Mouse (Mus musculus) heart, embryonic 11.5 days (tissue): Measurements from ENCODE around the gene Fbxl15. TPM values are rescaled to one million over a fixed set of nuclear protein-coding genes. Genes with fewer than 3 reads are reported as not detected.

ENCODE experiments used
- ATAC-seq: fragments of 200-750 bp; cut with Nextera tagmentation; replicated peaks from 2 replicates; pipeline ENCODE4 v1.8.0; 2017; ENCODE audit warnings: moderate library complexity; ENCODE audit not compliant: insufficient number of reproducible peaks, low FRiP score, low TSS enrichment
- H3K27ac ChIP-seq: fragments of 300-500 bp; sonication (generic); 2 replicates; pipeline ENCODE4 v1.5.1; 2014; ENCODE audit warnings: mild to moderate bottlenecking, low read depth, low read length
- H3K27me3 ChIP-seq: fragments of 300-500 bp; sonication (generic); 2 replicates; pipeline ENCODE4 v1.6.1; 2014; ENCODE audit warnings: mild to moderate bottlenecking, low read length, mixed read lengths; ENCODE audit not compliant: control insufficient read depth, insufficient read depth
- H3K36me3 ChIP-seq: fragments of 300-500 bp; sonication (generic); 2 replicates; pipeline ENCODE4 v1.6.1; 2014; ENCODE audit warnings: mild to moderate bottlenecking, low read length, moderate library complexity, mixed read lengths; ENCODE audit not compliant: control insufficient read depth, insufficient read depth
- H3K4me1 ChIP-seq: fragments of 300-500 bp; sonication (generic); 2 replicates; pipeline ENCODE4 v1.6.1; 2014; ENCODE audit warnings: low read length; ENCODE audit not compliant: control insufficient read depth, insufficient read depth
- H3K4me2 ChIP-seq: fragments of 300-500 bp; sonication (generic); 2 replicates; pipeline ENCODE4 v1.6.1; 2014; ENCODE audit warnings: mild to moderate bottlenecking, moderate library complexity
- H3K4me3 ChIP-seq: fragments of 300-500 bp; sonication (generic); 2 replicates; pipeline ENCODE4 v1.5.1; 2014; ENCODE audit warnings: low read depth, low read length
- H3K9ac ChIP-seq: fragments of 300-500 bp; sonication (generic); 2 replicates; pipeline ENCODE4 v1.6.1; 2014; ENCODE audit warnings: mild to moderate bottlenecking, low read depth, low read length, moderate library complexity
- H3K9me3 ChIP-seq: fragments of 300-500 bp; sonication (generic); replicated peaks from 2 replicates; pipeline ENCODE4 v1.6.1; 2016; ENCODE audit warnings: low read length; ENCODE audit not compliant: control insufficient read depth
- WGBS: fragments of 180-500 bp; shearing (Covaris S2); extraction: QIAGEN DNeasy Blood & Tissue Kit; methylation state at CpG from one replicate; pipeline ENCODE4 v1.1.7; 2014; ENCODE audit not compliant: insufficient replicate concordance; 5-methylcytosine and 5-hydroxymethylcytosine counted together
- polyA plus RNA-seq: library from polyadenylated mRNA; unstranded; fragments of >200 nt; fragmentation: Nextera tagmentation; extraction: Ambion mirVana; gene quantifications from 2 replicates; pipeline ENCODE4 v1.2.1, GENCODE M21; 2014

The Fbxl15 gene
- polyA plus RNA-seq, 1 experiment from 2014 or later = 9.7 TPM

- H3K4me3 ChIP-seq = peak overlapping the region; percentile 48
- peaks cover 29% of the 10 kb centered on the region for H3K4me1 ChIP-seq
- peak overlapping the region; percentile 64 for H3K4me2 ChIP-seq
- H3K27ac ChIP-seq = no peak overlapping the region
- WGBS = 3% methylated on average over 34 of the region's 42 CpGs
- H3K9me3 ChIP-seq = no peaks in the 10 kb centered on the region
- peaks cover 97% of the 10 kb centered on the region for H3K27me3 ChIP-seq
- no peak for ATAC-seq
- H3K9ac ChIP-seq = no peak overlapping the region; the same call in 1 of the 2 replicates
- peaks cover under 1% of the 10 kb centered on the region; the same call in 1 of the 2 replicates for H3K36me3 ChIP-seq
Measured at GRCm38 (mm10) chr19:46318031-46318471, 9.9 kb upstream of the Fbxl15 start.

DNA sequence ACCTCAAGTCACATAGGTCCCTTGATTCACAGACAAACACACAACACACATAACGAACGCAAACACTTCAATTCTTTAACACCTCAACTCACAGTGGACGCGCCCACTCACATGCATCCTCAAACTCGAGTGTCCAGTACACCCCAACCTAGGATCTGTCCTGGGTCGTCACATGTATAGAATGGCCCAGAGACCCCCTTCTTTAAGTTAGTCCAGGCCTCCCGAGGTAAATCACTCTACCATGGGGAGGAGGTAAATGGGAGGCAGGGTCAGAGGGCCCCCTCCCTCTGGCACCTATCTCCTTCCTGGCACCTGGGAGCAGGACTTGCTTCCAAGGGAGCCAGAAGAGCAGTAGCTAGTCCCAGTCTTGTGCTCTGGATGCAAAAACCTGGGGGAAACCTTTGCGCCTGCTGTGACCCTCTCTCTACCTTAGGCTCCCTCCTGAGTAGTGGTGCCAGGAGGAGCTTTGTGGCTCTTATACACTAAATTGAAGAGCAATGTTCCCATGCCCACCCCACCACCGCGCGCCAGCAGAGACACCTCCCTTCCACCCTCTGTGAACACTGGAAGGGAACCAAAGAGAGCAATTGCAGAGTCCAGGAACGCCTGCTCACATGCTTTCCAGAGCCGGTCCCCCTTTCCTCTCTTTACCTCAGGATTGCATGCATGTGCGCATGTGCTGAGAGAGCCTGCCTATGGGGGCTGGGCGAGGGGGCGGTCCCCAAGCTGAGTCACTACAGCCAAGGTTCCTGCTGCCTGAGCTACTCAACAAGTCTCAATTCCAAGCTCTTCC is 9.2 kb upstream of the Fbxl15 start:
- WGBS = 10% methylated on average over 16 of the region's 16 CpGs
- Histone ChIP-seq H3K4me1 (peaks cover 23% of the 10 kb centered on the region), H3K4me3 (peak overlapping the region; percentile 48; the same call in 1 of the 2 replicates)

GRCm38 (mm10) chr19:46320076-46320785 is 7.8 kb upstream of the Fbxl15 start:
- Histone ChIP-seq H3K4me3 (no peak overlapping the region), H3K27me3 (peaks cover 97% of the 10 kb centered on the region), H3K36me3 (no peaks in the 10 kb centered on the region), H3K4me1 (peaks cover 12% of the 10 kb centered on the region), H3K9ac (no peak overlapping the region), H3K27ac (no peak overlapping the region), H3K9me3 (no peaks in the 10 kb centered on the region), H3K4me2 (no peak overlapping the region)
- no peak for ATAC-seq
- WGBS = 69% methylated on average over 8 of the region's 8 CpGs

More for the DNA sequence above, 9.2 kb upstream of the Fbxl15 start:
- H3K36me3 ChIP-seq = no peaks in the 10 kb centered on the region
- no peak overlapping the region for H3K27ac ChIP-seq
- H3K27me3 ChIP-seq = peaks cover 97% of the 10 kb centered on the region
- H3K9me3 ChIP-seq = no peaks in the 10 kb centered on the region
- ATAC-seq = no peak
- H3K9ac ChIP-seq = no peak overlapping the region
- H3K4me2 ChIP-seq = peak overlapping the region; percentile 64

DNA sequence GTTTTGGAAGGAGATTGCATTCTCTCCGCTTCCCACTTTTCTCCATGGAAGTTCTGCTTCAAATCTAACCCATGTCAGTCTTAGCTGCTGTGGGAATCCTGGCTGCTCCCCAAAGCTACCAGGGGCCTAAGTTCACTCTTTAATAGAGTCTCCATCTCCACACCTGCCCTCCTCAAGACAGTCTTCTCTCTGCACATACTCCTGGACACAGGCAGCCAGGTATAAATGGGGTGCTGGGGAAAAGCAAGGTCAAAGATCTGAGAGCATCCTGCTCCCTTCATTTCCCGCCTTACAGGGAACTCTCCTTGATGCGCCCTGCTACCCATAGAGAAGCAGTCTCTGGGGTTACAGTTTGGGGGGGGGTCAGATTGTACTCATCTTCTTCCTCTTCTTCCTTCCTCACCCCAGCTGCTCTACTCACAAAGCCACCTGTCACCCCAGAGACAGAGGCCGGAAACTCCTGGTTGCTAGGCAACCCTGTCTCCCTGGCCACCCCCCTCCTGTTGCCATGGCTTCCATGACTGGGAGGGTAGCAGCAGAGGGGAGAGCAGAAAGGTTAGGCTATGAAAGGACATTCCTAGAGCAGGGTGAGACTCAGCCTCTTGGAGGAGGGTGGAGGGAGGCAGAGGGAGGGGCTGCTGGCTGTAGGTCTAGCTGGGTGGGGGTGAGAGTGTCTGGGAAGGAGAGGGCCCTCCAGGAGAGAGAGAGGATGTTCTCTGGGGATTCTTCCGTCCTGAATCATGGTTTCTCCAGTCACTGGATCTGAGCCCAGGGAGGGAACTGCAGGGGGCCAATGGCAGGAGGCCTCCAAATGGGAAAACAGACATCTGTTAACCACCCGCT is 6.7 kb upstream of the Fbxl15 start:
- Histone ChIP-seq H3K27ac (no peak overlapping the region), H3K36me3 (no peaks in the 10 kb centered on the region), H3K9ac (no peak overlapping the region), H3K4me2 (no peak overlapping the region), H3K4me1 (peaks cover 3% of the 10 kb centered on the region; the same call in 1 of the 2 replicates), H3K9me3 (no peaks in the 10 kb centered on the region), H3K27me3 (peaks cover 100% of the 10 kb centered on the region), H3K4me3 (no peak overlapping the region)
- 31% methylated on average over 6 of the region's 6 CpGs for WGBS
- ATAC-seq = no peak

DNA sequence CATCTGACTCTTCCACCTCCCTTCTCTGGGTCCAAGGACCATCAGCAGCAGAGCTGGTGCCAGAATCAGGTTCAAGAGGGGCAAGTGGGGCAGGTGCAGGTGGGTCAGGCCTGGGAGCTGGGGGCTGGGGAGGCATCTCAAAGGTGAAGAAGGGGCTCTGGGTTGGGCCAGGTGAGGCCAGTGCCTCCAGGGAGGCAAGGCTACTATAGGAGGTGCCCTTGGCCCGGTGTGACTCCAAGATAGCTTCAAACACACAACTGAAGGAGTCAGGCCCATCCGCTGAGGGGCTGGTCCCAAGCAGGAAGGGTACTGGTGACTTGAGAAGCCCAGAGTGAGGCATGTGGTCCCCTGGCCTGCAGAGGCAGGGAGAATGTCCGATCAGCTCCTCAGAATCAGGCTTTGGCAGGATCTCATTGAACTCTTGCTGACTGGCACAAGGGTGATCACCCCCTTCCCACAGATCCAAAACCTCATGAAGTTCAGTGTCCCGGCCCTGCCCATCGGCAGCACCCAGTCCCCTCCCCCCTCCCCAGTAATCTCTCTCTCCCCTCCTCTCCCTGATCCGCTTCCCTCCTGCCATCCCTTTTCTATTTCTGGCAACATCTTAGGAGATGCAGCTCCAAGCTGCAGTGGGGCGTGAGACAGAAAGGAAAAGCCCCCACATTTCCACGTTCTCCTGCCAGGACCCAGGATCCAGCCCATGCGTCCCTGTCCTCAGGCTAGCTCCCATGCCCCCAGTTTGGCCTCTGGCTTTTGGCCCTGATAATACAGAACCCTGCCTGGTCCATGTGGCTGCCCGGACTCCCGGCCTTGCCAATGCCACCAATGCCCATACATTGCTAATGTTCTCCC is 5.6 kb upstream of the Fbxl15 start:
- 45% methylated on average over 11 of the region's 11 CpGs for WGBS
- no peak for ATAC-seq
- no peak overlapping the region for H3K27ac ChIP-seq

DNA sequence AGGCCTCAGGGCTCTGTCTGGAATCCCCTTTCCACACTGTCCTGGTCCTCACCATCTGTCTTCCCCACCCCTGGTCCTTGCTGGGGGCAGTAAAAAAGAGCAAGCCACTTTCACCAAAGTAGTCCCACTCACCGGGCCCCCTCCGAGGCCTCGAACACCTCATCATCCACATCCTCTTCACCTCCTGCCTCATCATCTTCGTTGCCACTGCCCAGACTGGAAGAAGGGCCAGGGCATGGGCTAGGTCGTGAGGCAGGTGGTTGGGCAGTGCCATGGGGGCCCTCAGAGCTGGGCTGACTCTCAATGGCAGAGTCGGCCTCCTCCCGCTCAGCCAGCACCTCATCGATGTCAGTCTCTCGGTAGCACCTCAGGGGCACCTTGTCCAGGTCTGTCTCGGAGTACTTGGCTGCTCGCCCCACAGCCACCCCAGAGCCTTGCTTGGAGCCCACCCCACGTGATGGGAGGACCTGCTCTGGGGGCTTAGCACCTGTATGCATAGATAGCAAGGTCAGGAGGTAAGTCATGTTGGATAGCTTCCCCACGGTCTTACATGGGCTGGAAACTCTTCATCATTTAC is 4.9 kb upstream of the Fbxl15 start:
- WGBS = 67% methylated on average over 13 of the region's 13 CpGs
- no peak overlapping the region for H3K27ac ChIP-seq
- H3K36me3 ChIP-seq = no peaks in the 10 kb centered on the region
- no peaks in the 10 kb centered on the region for H3K9me3 ChIP-seq
- ATAC-seq = no peak
- H3K4me2 ChIP-seq = no peak overlapping the region
- peaks cover 4% of the 10 kb centered on the region for H3K4me1 ChIP-seq
- H3K4me3 ChIP-seq = no peak overlapping the region
- no peak overlapping the region for H3K9ac ChIP-seq
- peaks cover 95% of the 10 kb centered on the region for H3K27me3 ChIP-seq

More for the DNA sequence above, 5.6 kb upstream of the Fbxl15 start:
- Histone ChIP-seq H3K27me3 (peaks cover 100% of the 10 kb centered on the region), H3K4me1 (peaks cover 3% of the 10 kb centered on the region; the same call in 1 of the 2 replicates), H3K9ac (no peak overlapping the region), H3K36me3 (no peaks in the 10 kb centered on the region), H3K4me3 (no peak overlapping the region), H3K4me2 (no peak overlapping the region), H3K9me3 (no peaks in the 10 kb centered on the region)

DNA sequence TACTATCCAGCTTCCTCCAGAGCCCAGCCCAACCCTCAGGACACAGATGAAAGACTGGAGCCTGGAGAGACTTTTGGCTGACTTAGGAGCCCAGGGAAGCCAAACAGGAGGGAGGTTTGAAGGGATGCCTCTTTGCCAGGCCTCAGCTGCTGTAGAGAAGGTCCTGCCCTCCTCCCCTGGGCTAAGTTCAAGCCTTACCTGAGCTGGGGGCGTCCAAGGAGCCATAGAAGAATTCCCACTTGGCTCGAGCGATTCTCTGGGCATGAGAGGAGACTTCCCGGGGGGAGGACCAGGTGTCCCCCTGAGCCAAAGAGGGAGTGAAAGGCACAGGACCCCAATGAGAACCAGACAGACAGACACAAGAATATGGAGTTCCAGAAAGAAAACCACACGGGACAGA is 4.3 kb upstream of the Fbxl15 start:
- ATAC-seq = no peak
- WGBS = 65% methylated on average over 5 of the region's 5 CpGs
- H3K4me2 ChIP-seq = no peak overlapping the region

More for the DNA sequence above, 4.3 kb upstream of the Fbxl15 start:
- H3K9me3 ChIP-seq = no peaks in the 10 kb centered on the region
- no peak overlapping the region for H3K27ac ChIP-seq
- H3K4me1 ChIP-seq = peaks cover 4% of the 10 kb centered on the region
- no peak overlapping the region for H3K9ac ChIP-seq
- no peak overlapping the region for H3K4me3 ChIP-seq
- H3K27me3 ChIP-seq = peaks cover 88% of the 10 kb centered on the region
- H3K36me3 ChIP-seq = no peaks in the 10 kb centered on the region
